Mouse (Mus musculus): Measurements from ENCODE around the gene Pold2. TPM values are rescaled to one million over a fixed set of nuclear protein-coding genes. Genes with fewer than 3 reads are reported as not detected.

Pold2 gene
- total and polyA plus RNA-seq, 3 experiments, result 261 to 366 TPM; not detected in 1

DNA sequence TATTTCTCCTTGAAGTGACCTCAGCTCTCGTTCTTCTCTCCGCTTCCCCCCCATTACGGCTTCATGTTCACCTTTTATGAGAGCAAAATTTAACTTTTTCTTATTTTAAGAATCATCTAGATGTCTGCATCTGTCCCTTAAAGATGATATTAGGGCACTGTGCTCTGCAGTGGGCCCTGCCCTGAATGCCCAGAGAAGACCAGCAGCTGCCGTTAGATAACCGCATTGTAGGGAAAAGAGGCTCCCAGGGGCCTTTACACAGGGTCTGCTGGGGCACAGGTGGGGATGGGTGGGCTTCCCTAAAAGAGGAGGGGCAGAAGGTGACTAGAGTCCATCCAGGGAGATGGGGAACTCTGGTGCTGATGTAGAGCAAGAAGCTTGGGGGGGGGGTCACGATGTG is 15.7 kb upstream of the Pold2 start:
- Histone ChIP-seq H3K36me3 (ENCODE audit: control insufficient read depth in 1 of 2, insufficient read depth in 2 of 2, low read length in 2 of 2) (no peaks in the 10 kb centered on the region; a peak in 1 of 4 replicates), H3K79me2 (ENCODE audit: control insufficient read depth, insufficient read depth, low read length, poor library complexity) (no peaks in the 10 kb centered on the region), H3K4me3 (ENCODE audit: control insufficient read depth in 1 of 2, insufficient read depth in 1 of 2, low read depth in 2 of 2, low read length in 2 of 2) (no peak overlapping the region), H3K27me3 (ENCODE audit: control insufficient read depth in 1 of 2, insufficient read depth in 2 of 2, low read length in 2 of 2) (no peaks in the 10 kb centered on the region; a peak in 1 of 4 replicates), H3K27ac (ENCODE audit: control insufficient read depth, low read depth, low read length) (no peak overlapping the region), H3K9ac (ENCODE audit: control insufficient read depth, low read depth, low read length, poor library complexity, severe bottlenecking) (no peak overlapping the region), H3K4me1 (ENCODE audit: control insufficient read depth in 1 of 2, insufficient read depth in 2 of 2, low read length in 2 of 2) (no peaks in the 10 kb centered on the region), H3K9me3 (replicated peaks; ENCODE audit: insufficient read depth, low read length) (no peaks in the 10 kb centered on the region)
- no peak for DNase-seq (ENCODE audit: low read depth, low spot score)
- TF ChIP-seq E2F4 (IDR thresholded peaks at IDR 0.05; ENCODE audit: borderline replicate concordance, low read depth, low read length), result no peak
- TF ChIP-seq CTCF (IDR thresholded peaks at IDR 0.05 in 2 of 3, conservative IDR thresholded peaks at IDR 0.05 in 1 of 3; ENCODE audit: control insufficient read depth in 1 of 3, insufficient read depth in 1 of 3, low read depth in 2 of 3, low read length in 3 of 3, poor library complexity in 1 of 3, severe bottlenecking in 1 of 3), result no peak
- TF ChIP-seq ZKSCAN1 (IDR thresholded peaks at IDR 0.05; ENCODE audit: low read depth, low read length), result no peak
- no peak for TF ChIP-seq NRF1 (IDR thresholded peaks at IDR 0.05; ENCODE audit: insufficient read depth, low read depth, low read length, poor library complexity, severe bottlenecking)
- TF ChIP-seq POLR2A (IDR thresholded peaks at IDR 0.05; ENCODE audit: control insufficient read depth in 1 of 2, insufficient read depth in 1 of 2, low read depth in 1 of 2, low read length in 2 of 2, poor library complexity in 1 of 2), result no peak
- TF ChIP-seq MYC (IDR thresholded peaks at IDR 0.05; ENCODE audit: low read depth, low read length), result no peak
- TF ChIP-seq ZC3H11A (IDR thresholded peaks at IDR 0.05; ENCODE audit: low read depth, low read length), result no peak
- no peak for TF ChIP-seq MAX (IDR thresholded peaks at IDR 0.05; ENCODE audit: low read length)

DNA sequence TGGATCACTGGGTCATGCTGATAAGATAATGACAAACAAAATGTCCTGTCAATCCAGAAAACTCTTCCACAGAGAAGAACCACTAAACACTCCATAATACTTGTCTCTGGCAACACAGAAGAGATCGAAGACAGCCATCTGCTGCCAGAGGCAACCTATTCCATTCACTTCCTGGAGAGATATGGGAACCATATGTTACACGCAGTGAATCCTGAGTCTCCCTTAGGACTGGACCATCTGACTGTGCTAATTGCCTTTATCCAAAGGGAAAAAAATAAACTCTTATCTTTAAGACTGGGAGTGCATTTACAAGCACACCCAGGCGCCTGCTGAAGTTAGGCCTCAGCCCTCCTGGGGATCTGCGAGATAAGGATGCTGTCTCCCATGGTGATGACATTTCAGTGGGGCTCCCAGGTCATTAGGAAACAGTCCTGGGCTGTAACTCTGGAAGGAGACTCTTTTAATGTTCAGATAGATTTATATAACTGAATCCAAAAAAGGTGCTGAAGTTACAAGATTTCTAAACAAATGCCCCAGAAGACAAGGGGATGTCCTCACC is 14.8 kb upstream of the Pold2 start:
- Histone ChIP-seq H3K9me3 (replicated peaks; ENCODE audit: insufficient read depth, low read length) (no peaks in the 10 kb centered on the region), H3K27ac (ENCODE audit: control insufficient read depth, low read depth, low read length) (no peak overlapping the region), H3K9ac (ENCODE audit: control insufficient read depth, low read depth, low read length, poor library complexity, severe bottlenecking) (no peak overlapping the region), H3K4me1 (ENCODE audit: control insufficient read depth in 1 of 2, insufficient read depth in 2 of 2, low read length in 2 of 2) (no peaks in the 10 kb centered on the region; a peak in 1 of 4 replicates), H3K27me3 (ENCODE audit: control insufficient read depth in 1 of 2, insufficient read depth in 2 of 2, low read length in 2 of 2) (no peaks in the 10 kb centered on the region; a peak in 1 of 4 replicates), H3K79me2 (ENCODE audit: control insufficient read depth, insufficient read depth, low read length, poor library complexity) (no peaks in the 10 kb centered on the region), H3K36me3 (ENCODE audit: control insufficient read depth in 1 of 2, insufficient read depth in 2 of 2, low read length in 2 of 2) (no peaks in the 10 kb centered on the region; a peak in 1 of 4 replicates), H3K4me3 (ENCODE audit: control insufficient read depth in 1 of 2, insufficient read depth in 1 of 2, low read depth in 2 of 2, low read length in 2 of 2) (no peak overlapping the region)
- TF ChIP-seq USF1 (IDR thresholded peaks at IDR 0.05; ENCODE audit: low read depth, low read length), result no peak
- TF ChIP-seq ZMIZ1 (IDR thresholded peaks at IDR 0.05; ENCODE audit: low read depth, low read length), result no peak
- TF ChIP-seq GATA1 (IDR thresholded peaks at IDR 0.05; ENCODE audit: low read depth, low read length), result peak; percentile 42; the same call in 1 of the 2 replicates
- DNase-seq (ENCODE audit: low read depth, low spot score), result peak; percentile 41

DNA sequence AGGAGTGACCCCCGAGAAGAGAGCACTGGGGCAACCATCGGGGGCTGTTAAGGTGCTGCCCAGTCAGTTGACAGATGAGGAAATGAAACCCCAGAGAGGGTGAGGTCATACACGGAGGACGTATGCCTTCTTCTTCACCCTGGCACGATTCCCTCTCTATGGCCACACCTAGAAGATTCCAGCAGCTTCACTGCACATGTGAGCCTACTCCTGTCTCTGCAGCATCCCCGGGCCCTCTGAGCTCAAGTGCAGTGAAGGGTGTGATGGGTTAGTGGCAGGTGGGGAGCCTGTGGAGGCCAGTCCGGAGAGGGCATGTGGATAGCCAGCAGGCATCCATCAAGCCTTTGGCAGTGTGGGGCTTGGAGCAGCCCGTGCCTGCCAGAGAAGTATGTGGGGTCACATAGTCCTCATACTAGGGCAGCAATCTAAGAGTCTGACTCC is 14.1 kb upstream of the Pold2 start:
- Histone ChIP-seq H3K4me3 (ENCODE audit: control insufficient read depth in 1 of 2, insufficient read depth in 1 of 2, low read depth in 2 of 2, low read length in 2 of 2) (no peak overlapping the region), H3K9me3 (replicated peaks; ENCODE audit: insufficient read depth, low read length) (no peaks in the 10 kb centered on the region), H3K27me3 (ENCODE audit: control insufficient read depth in 1 of 2, insufficient read depth in 2 of 2, low read length in 2 of 2) (no peaks in the 10 kb centered on the region; a peak in 1 of 4 replicates), H3K79me2 (ENCODE audit: control insufficient read depth, insufficient read depth, low read length, poor library complexity) (no peaks in the 10 kb centered on the region), H3K36me3 (ENCODE audit: control insufficient read depth in 1 of 2, insufficient read depth in 2 of 2, low read length in 2 of 2) (no peaks in the 10 kb centered on the region; a peak in 1 of 4 replicates), H3K9ac (ENCODE audit: control insufficient read depth, low read depth, low read length, poor library complexity, severe bottlenecking) (no peak overlapping the region), H3K4me1 (ENCODE audit: control insufficient read depth in 1 of 2, insufficient read depth in 2 of 2, low read length in 2 of 2) (no peaks in the 10 kb centered on the region; a peak in 1 of 4 replicates), H3K27ac (ENCODE audit: control insufficient read depth, low read depth, low read length) (no peak overlapping the region)
- no peak for TF ChIP-seq MAZ (IDR thresholded peaks at IDR 0.05; ENCODE audit: low read depth, low read length)
- TF ChIP-seq ELF1 (IDR thresholded peaks at IDR 0.05; ENCODE audit: low read depth, low read length), result no peak
- TF ChIP-seq RCOR1 (IDR thresholded peaks at IDR 0.05; ENCODE audit: low read depth, low read length), result no peak
- TF ChIP-seq HCFC1 (IDR thresholded peaks at IDR 0.05; ENCODE audit: low read depth, low read length), result no peak
- no peak for TF ChIP-seq JUND (IDR thresholded peaks at IDR 0.05; ENCODE audit: low read depth, low read length)
- TF ChIP-seq MYC (IDR thresholded peaks at IDR 0.05; ENCODE audit: low read depth, low read length), result no peak
- no peak for TF ChIP-seq EP300 (IDR thresholded peaks at IDR 0.05; ENCODE audit: low read depth in 1 of 2, low read length in 2 of 2)
- no peak for TF ChIP-seq MYB (IDR thresholded peaks at IDR 0.05; ENCODE audit: low read depth, low read length)
- TF ChIP-seq POLR2AphosphoS5 (IDR thresholded peaks at IDR 0.05; ENCODE audit: borderline replicate concordance, low read depth, low read length), result no peak
- no peak for TF ChIP-seq SIN3A (IDR thresholded peaks at IDR 0.05; ENCODE audit: low read length)
- TF ChIP-seq MXI1 (IDR thresholded peaks at IDR 0.05; ENCODE audit: low read depth, low read length), result no peak
- TF ChIP-seq ZKSCAN1 (IDR thresholded peaks at IDR 0.05; ENCODE audit: low read depth, low read length), result no peak
- no peak for TF ChIP-seq CHD2 (IDR thresholded peaks at IDR 0.05; ENCODE audit: low read length)
- TF ChIP-seq ETS1 (IDR thresholded peaks at IDR 0.05; ENCODE audit: low read depth, low read length), result no peak
- no peak for TF ChIP-seq UBTF (IDR thresholded peaks at IDR 0.05; ENCODE audit: borderline replicate concordance, insufficient read depth, low read depth, low read length)
- no peak for DNase-seq (ENCODE audit: low read depth, low spot score)

Data from MEL (cell line).